Mouse (Mus musculus) forebrain, embryonic 15.5 days (tissue): ENCODE results near the gene Fbxo47. TPM values are rescaled to one million over a fixed set of nuclear protein-coding genes. Genes with fewer than 3 reads are reported as not detected.
"Not testable (repeated sequence)": the region's sequence is repeated elsewhere in the genome, so short reads cannot be mapped to it uniquely, and the experiment has no call there.

Source experiments
- ATAC-seq: fragments of 200-750 bp; cut with Nextera tagmentation; replicated peaks from 2 replicates; pipeline ENCODE4 v1.8.0; 2017; ENCODE audit warnings: mild to moderate bottlenecking, moderate TSS enrichment, moderate library complexity
- H3K27ac ChIP-seq: fragments of 300-500 bp; sonication (generic); replicated peaks from 2 replicates; pipeline ENCODE4 v1.5.1; 2015; ENCODE audit warnings: mild to moderate bottlenecking, inconsistent platforms
- H3K27me3 ChIP-seq: fragments of 300-500 bp; sonication (generic); 2 replicates; pipeline ENCODE4 v1.6.1; 2015; ENCODE audit warnings: inconsistent platforms
- H3K36me3 ChIP-seq: fragments of 300-500 bp; sonication (generic); 2 replicates; pipeline ENCODE4 v1.6.1; 2015; ENCODE audit warnings: mild to moderate bottlenecking, inconsistent platforms
- H3K4me1 ChIP-seq: fragments of 300-500 bp; sonication (generic); 2 replicates; pipeline ENCODE4 v1.6.1; 2015; ENCODE audit warnings: inconsistent platforms
- H3K4me2 ChIP-seq: fragments of 300-500 bp; sonication (generic); replicated peaks from 2 replicates; pipeline ENCODE4 v1.6.1; 2015; ENCODE audit warnings: mild to moderate bottlenecking, inconsistent platforms
- H3K4me3 ChIP-seq: fragments of 300-500 bp; sonication (generic); 2 replicates; pipeline ENCODE4 v1.5.1; 2015; ENCODE audit warnings: mild to moderate bottlenecking, inconsistent platforms
- H3K9ac ChIP-seq: fragments of 300-500 bp; sonication (generic); replicated peaks from 2 replicates; pipeline ENCODE4 v1.6.1; 2015; ENCODE audit warnings: mild to moderate bottlenecking, inconsistent platforms
- H3K9me3 ChIP-seq: fragments of 300-500 bp; sonication (generic); 2 replicates; pipeline ENCODE4 v1.6.1; 2016; ENCODE audit warnings: inconsistent platforms
- whole genome bisulfite sequencing: fragments of 180-500 bp; shearing (Covaris S2); methylation state at CpG from one replicate; pipeline ENCODE4 v1.1.7; 2015; ENCODE audit warnings: mixed read lengths; 5-methylcytosine and 5-hydroxymethylcytosine counted together
- polyA plus RNA-seq: library from polyadenylated mRNA; unstranded; fragments of >200 nt; fragmentation: Nextera tagmentation; extraction: Ambion mirVana; gene quantifications from 2 replicates; pipeline ENCODE4 v1.2.1, GENCODE M21; 2015

The Fbxo47 gene
- polyA plus RNA-seq, 1 experiment from 2014 or later = 0.67 TPM

- no peak for ATAC-seq
- Histone ChIP-seq H3K36me3 (no peaks in the 10 kb centered on the region), H3K27ac (no peak overlapping the region), H3K27me3 (no peaks in the 10 kb centered on the region), H3K9me3 (no peaks in the 10 kb centered on the region), H3K4me3 (no peak overlapping the region), H3K4me2 (no peak overlapping the region), H3K9ac (no peak overlapping the region), H3K4me1 (no peaks in the 10 kb centered on the region)
- WGBS = 89% methylated on average over 1 of the region's 1 CpGs
Measured at GRCm38 (mm10) chr11:97874396-97874795, 9.6 kb downstream of the Fbxo47 start.

GRCm38 (mm10) chr11:97872378-97872777 is 11.6 kb downstream of the Fbxo47 start:
- not testable (repeated sequence) for H3K27me3 ChIP-seq, H3K4me3 ChIP-seq, H3K4me2 ChIP-seq, H3K4me1 ChIP-seq, ATAC-seq, H3K9me3 ChIP-seq, H3K9ac ChIP-seq, H3K36me3 ChIP-seq, H3K27ac ChIP-seq
- WGBS = 91% methylated on average over 5 of the region's 5 CpGs

- no peak overlapping the region for H3K4me2 ChIP-seq
- H3K27ac ChIP-seq = no peak overlapping the region
- H3K27me3 ChIP-seq = no peaks in the 10 kb centered on the region
- H3K4me1 ChIP-seq = no peaks in the 10 kb centered on the region
- no peak overlapping the region for H3K9ac ChIP-seq
- H3K4me3 ChIP-seq = no peak overlapping the region
- no peaks in the 10 kb centered on the region for H3K36me3 ChIP-seq
- no peaks in the 10 kb centered on the region for H3K9me3 ChIP-seq
- no peak for ATAC-seq
- WGBS = 91% methylated on average over 3 of the region's 3 CpGs
Measured at GRCm38 (mm10) chr11:97867591-97867990, 16.4 kb downstream of the Fbxo47 start.

- 93% methylated on average over 3 of the region's 3 CpGs for WGBS
- no peak overlapping the region for H3K9ac ChIP-seq
- H3K36me3 ChIP-seq = no peaks in the 10 kb centered on the region
- no peak overlapping the region for H3K4me2 ChIP-seq
- no peaks in the 10 kb centered on the region for H3K9me3 ChIP-seq
- no peaks in the 10 kb centered on the region for H3K4me1 ChIP-seq
- no peak overlapping the region for H3K27ac ChIP-seq
- no peak overlapping the region for H3K4me3 ChIP-seq
- H3K27me3 ChIP-seq = no peaks in the 10 kb centered on the region
- ATAC-seq = no peak
Measured at GRCm38 (mm10) chr11:97866091-97866888, 17.7 kb downstream of the Fbxo47 start.

GRCm38 (mm10) chr11:97865421-97865820 is 18.5 kb downstream of the Fbxo47 start:
- H3K4me1 ChIP-seq = no peaks in the 10 kb centered on the region
- H3K27me3 ChIP-seq = no peaks in the 10 kb centered on the region
- H3K4me2 ChIP-seq = no peak overlapping the region
- no peaks in the 10 kb centered on the region for H3K36me3 ChIP-seq
- no peak for ATAC-seq
- WGBS = 91% methylated on average over 5 of the region's 5 CpGs
- H3K9me3 ChIP-seq = no peaks in the 10 kb centered on the region
- H3K27ac ChIP-seq = no peak overlapping the region
- H3K4me3 ChIP-seq = no peak overlapping the region
- no peak overlapping the region for H3K9ac ChIP-seq

GRCm38 (mm10) chr11:97862148-97862547 is 21.8 kb downstream of the Fbxo47 start:
- no peaks in the 10 kb centered on the region for H3K36me3 ChIP-seq
- no peaks in the 10 kb centered on the region for H3K27me3 ChIP-seq
- no peaks in the 10 kb centered on the region for H3K4me1 ChIP-seq
- H3K9ac ChIP-seq = no peak overlapping the region
- no peaks in the 10 kb centered on the region for H3K9me3 ChIP-seq
- H3K4me2 ChIP-seq = no peak overlapping the region
- 87% methylated on average over 2 of the region's 2 CpGs for WGBS
- H3K4me3 ChIP-seq = no peak overlapping the region
- no peak for ATAC-seq
- no peak overlapping the region for H3K27ac ChIP-seq

GRCm38 (mm10) chr11:97855473-97855872 is 28.5 kb downstream of the Fbxo47 start:
- H3K4me2 ChIP-seq = no peak overlapping the region
- no peaks in the 10 kb centered on the region for H3K36me3 ChIP-seq
- ATAC-seq = no peak
- H3K4me1 ChIP-seq = no peaks in the 10 kb centered on the region
- H3K27ac ChIP-seq = no peak overlapping the region
- no peak overlapping the region for H3K4me3 ChIP-seq
- no peaks in the 10 kb centered on the region for H3K27me3 ChIP-seq
- 95% methylated on average over 2 of the region's 2 CpGs for WGBS
- H3K9me3 ChIP-seq = no peaks in the 10 kb centered on the region
- H3K9ac ChIP-seq = no peak overlapping the region

- no peak for ATAC-seq
- no peak overlapping the region for H3K9ac ChIP-seq
- H3K27me3 ChIP-seq = no peaks in the 10 kb centered on the region
- no peak overlapping the region for H3K4me3 ChIP-seq
- H3K9me3 ChIP-seq = no peaks in the 10 kb centered on the region
- WGBS = 87% methylated on average over 2 of the region's 2 CpGs
- no peak overlapping the region for H3K27ac ChIP-seq
- H3K4me2 ChIP-seq = no peak overlapping the region
- no peaks in the 10 kb centered on the region for H3K4me1 ChIP-seq
- no peaks in the 10 kb centered on the region for H3K36me3 ChIP-seq
Measured at GRCm38 (mm10) chr11:97851601-97852000, 32.4 kb downstream of the Fbxo47 start.

GRCm38 (mm10) chr11:97850367-97850766 is 33.6 kb downstream of the Fbxo47 start:
- H3K9me3 ChIP-seq = no peaks in the 10 kb centered on the region
- no peak overlapping the region for H3K27ac ChIP-seq
- no peak for ATAC-seq
- no peak overlapping the region for H3K4me3 ChIP-seq
- no peaks in the 10 kb centered on the region for H3K4me1 ChIP-seq
- H3K9ac ChIP-seq = no peak overlapping the region
- H3K36me3 ChIP-seq = no peaks in the 10 kb centered on the region
- H3K27me3 ChIP-seq = no peaks in the 10 kb centered on the region
- H3K4me2 ChIP-seq = no peak overlapping the region
- 80% methylated on average over 6 of the region's 6 CpGs for WGBS

GRCm38 (mm10) chr11:97842001-97842400 is 42.0 kb downstream of the Fbxo47 start:
- peaks cover 17% of the 10 kb centered on the region for H3K4me1 ChIP-seq
- peak overlapping the region; percentile 64 for H3K4me3 ChIP-seq
- peak overlapping the region; percentile 72 for H3K9ac ChIP-seq
- H3K9me3 ChIP-seq = no peaks in the 10 kb centered on the region
- peaks cover 6% of the 10 kb centered on the region for H3K36me3 ChIP-seq
- WGBS = 33% methylated on average over 4 of the region's 4 CpGs
- peak overlapping the region; percentile 94 for H3K27ac ChIP-seq
- H3K27me3 ChIP-seq = no peaks in the 10 kb centered on the region
- peak overlapping the region; percentile 65 for H3K4me2 ChIP-seq
- no peak for ATAC-seq

- Histone ChIP-seq H3K4me3 (peak overlapping the region; percentile 64), H3K36me3 (peaks cover 6% of the 10 kb centered on the region), H3K27me3 (no peaks in the 10 kb centered on the region), H3K4me2 (peak overlapping the region; percentile 65), H3K9me3 (no peaks in the 10 kb centered on the region), H3K9ac (peak overlapping the region; percentile 72), H3K27ac (peak overlapping the region; percentile 94), H3K4me1 (peaks cover 17% of the 10 kb centered on the region)
- peak; percentile 90 for ATAC-seq
- 1% methylated on average over 22 of the region's 22 CpGs for WGBS
Measured at GRCm38 (mm10) chr11:97840991-97841661, 42.8 kb downstream of the Fbxo47 start.

GRCm38 (mm10) chr11:97840539-97840954 is 43.4 kb downstream of the Fbxo47 start, which contains the start of gene B230217C12Rik:
Gene B230217C12Rik, plus strand, starts transcription at chr11:97840780.
- Histone ChIP-seq H3K4me3 (peak within 1 kb of the TSS; percentile 64), H3K27me3 (no peaks in the 10 kb centered on the region), H3K27ac (peak within 1 kb of the TSS; percentile 94), H3K4me1 (peaks cover 17% of the 10 kb centered on the region), H3K4me2 (peak within 1 kb of the TSS; percentile 65), H3K36me3 (peaks cover 11% of the 10 kb centered on the region), H3K9me3 (no peaks in the 10 kb centered on the region), H3K9ac (peak within 1 kb of the TSS; percentile 72)
- ATAC-seq = 0 out of 2 replicates have a peak, but pooled peaks have one; percentile 24
- WGBS = 0% methylated on average over 6 of the region's 6 CpGs
